Mouse (Mus musculus) hematopoietic stem cell, adult 5-6 weeks (primary cell): Measurements from ENCODE around the gene Il9r. TPM values are rescaled to one million over a fixed set of nuclear protein-coding genes. Genes with fewer than 3 reads are reported as not detected.
A peak's percentile ranks its signal among the peaks of the same experiment; 100 is the strongest.

Experiments used
- ATAC-seq, 2 experiments: fragments of 125-278 bp in 1 of 2; replicated peaks in 1 of 2; 2 replicates each; pipeline ENCODE4 v1.8.0; 2016 to 2017; ENCODE audit warnings: inconsistent platforms in 2 of 2, mild to moderate bottlenecking in 2 of 2, moderate number of reproducible peaks in 2 of 2, low read depth in 1 of 2, moderate TSS enrichment in 1 of 2; ENCODE audit not compliant: low FRiP score in 2 of 2, poor library complexity in 2 of 2, severe bottlenecking in 2 of 2, insufficient read depth in 1 of 2, low TSS enrichment in 1 of 2
- total RNA-seq: library from RNA; stranded (forward); fragments of 172-1452, 232-1000 nt; gene quantifications from 2 replicates; pipeline ENCODE4 v1.2.3, GENCODE M21; 2017

Il9r gene
- total RNA-seq, 1 experiment from 2014 or later, result 1.3 TPM

- no peak for ATAC-seq
Measured at GRCm38 (mm10) chr11:32149605-32150004, 50.5 kb downstream of the Il9r start.

GRCm38 (mm10) chr11:32142771-32143170 is 57.3 kb downstream of the Il9r start:
- ATAC-seq, result no peak

GRCm38 (mm10) chr11:32141627-32142586 is 58.2 kb downstream of the Il9r start:
- ATAC-seq, result no peak

DNA sequence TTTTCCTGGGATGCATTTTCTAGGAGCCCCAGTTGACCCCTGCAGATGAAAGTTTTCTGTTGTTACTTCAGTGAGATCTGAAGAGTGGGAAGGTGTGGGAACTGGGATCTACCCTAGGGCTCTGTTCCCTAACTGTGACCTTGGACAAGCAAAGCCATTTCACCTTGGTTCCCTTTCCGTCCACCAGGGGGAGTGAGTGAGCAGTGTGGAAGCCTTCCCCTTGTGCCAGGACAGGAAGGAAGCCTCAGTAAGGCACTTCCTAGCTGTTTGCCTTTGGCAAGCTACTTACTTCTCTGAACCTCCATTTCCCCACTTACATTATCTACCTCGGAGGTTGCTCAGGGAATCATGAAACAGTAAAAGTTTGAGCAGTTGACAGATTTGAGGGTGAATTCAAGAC is 59.0 kb downstream of the Il9r start:
- peak; percentile 35 to 54; a peak in 1 of 4 replicates for ATAC-seq

- ATAC-seq, result no peak
Measured at GRCm38 (mm10) chr11:32139528-32139961, 60.5 kb downstream of the Il9r start.

DNA sequence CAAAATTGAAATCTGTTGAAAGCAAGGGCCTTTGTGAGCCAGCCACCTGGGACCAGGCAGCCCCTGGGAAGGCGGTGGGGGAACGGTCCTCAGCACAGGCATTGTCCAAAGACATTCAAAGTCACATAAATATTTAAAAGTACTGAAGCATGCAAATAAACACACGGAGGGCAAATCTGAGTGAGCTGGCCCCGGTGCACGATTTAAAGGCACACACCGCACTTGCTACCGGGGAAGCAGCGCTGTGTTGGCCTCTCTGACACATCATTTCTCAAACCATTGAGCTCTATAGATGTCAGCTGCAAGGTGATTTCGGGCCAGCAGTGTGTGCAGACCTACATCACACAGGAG is 61.5 kb downstream of the Il9r start:
- no peak for ATAC-seq

DNA sequence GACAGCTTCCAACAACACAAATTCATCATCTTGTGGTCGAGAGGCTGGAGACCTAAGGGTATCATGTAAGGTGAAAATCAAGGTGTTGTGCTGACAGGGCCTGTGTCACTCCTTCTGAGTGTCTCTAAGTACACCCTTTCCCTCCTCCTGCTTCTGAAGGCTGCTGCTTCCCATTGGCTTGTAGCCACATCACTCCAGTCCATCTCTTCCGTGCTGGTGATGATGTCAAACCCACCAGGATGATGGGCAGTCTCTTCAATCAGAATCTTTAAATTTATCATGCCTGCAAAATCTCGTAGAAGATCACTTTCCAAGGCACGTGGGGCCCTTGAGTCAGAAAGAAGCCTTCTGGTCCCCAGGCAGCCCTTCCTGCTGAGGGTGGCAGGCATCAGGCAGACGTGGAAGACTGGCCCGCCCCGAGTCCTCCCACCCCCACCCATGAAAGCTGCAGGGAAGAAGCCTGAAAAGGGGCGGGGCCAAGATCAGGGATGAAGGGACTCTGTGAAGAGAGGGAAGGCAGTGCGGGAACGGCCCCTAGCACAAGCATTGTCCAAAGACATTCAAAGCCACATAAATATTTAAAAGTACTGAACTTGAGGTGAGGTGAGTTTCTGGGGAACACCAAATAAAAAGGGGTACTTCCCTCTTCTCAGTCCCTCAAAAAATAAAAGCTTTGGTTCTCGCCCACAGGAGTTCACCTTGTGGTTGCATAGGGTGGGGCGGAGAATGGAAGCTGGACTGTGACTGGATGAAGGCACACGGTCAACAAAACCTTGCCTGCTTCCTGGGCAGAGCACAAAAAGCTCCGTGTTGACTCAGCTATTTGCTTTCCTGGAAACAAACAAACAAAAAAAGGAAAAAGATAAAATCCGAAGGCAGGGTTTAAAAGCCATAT is 62.1 kb downstream of the Il9r start:
- ATAC-seq, result peak; percentile 42 to 59; a peak in 3 of 4 replicates

Other genes with a start within 250 kb of the Il9r start
- gene 4930524B15Rik, start 234.7 kb downstream of the Il9r start, total RNA-seq, result not detected in 2 replicates
- 5.5 and 6.0 TPM in 2 replicates for gene Nsg2, start 199.8 kb downstream of the Il9r start, total RNA-seq
- gene Snrnp25, start 5.1 kb upstream of the Il9r start, total RNA-seq, result 50.8 and 51.0 TPM in 2 replicates
- 7.0 and 7.5 TPM in 2 replicates for gene Rhbdf1, start 22.0 kb upstream of the Il9r start, total RNA-seq
- 10.4 and 14.6 TPM in 2 replicates for gene Mpg, start 26.2 kb upstream of the Il9r start, total RNA-seq
- 20.3 and 24.1 TPM in 2 replicates for gene Nprl3, start 67.4 kb upstream of the Il9r start, total RNA-seq
- not detected in 2 replicates for gene Hba-x, start 76.1 kb upstream of the Il9r start, total RNA-seq
- 9.1 and 14.3 TPM in 2 replicates for gene Hba-a1, start 83.2 kb upstream of the Il9r start, total RNA-seq
- gene Hbq1b, start 86.7 kb upstream of the Il9r start, total RNA-seq, result not detected in 2 replicates
- 60.4 and 104 TPM in 2 replicates for gene Hba-a2, start 96.2 kb upstream of the Il9r start, total RNA-seq
- gene Hbq1a, start 99.8 kb upstream of the Il9r start, total RNA-seq, result not detected in 2 replicates
- 1.5 and 1.6 TPM in 2 replicates for gene Sh3pxd2b, start 147.5 kb upstream of the Il9r start, total RNA-seq